Mouse (Mus musculus): ENCODE data around the gene Prkg1.
"Not testable (repeated sequence)": the region's sequence is repeated elsewhere in the genome, so short reads cannot be mapped to it uniquely, and the experiment has no call there.

Gene Prkg1

GRCm38 (mm10) chr19:30623620-30624019, 1141.2 kb downstream of the Prkg1 start:
- DNase-seq (ENCODE audit: low read depth, low spot score): no peak

- no peak for DNase-seq (ENCODE audit: low read depth, low spot score)
Measured at GRCm38 (mm10) chr19:30613150-30613865, 1151.5 kb downstream of the Prkg1 start.

GRCm38 (mm10) chr19:30586366-30586765, 1178.5 kb downstream of the Prkg1 start:
- DNase-seq (ENCODE audit: low read depth, low spot score): no peak

GRCm38 (mm10) chr19:30564516-30564915, 1200.3 kb downstream of the Prkg1 start:
- DNase-seq (ENCODE audit: low read depth, low spot score): no peak

- DNase-seq (ENCODE audit: low read depth, low spot score): no peak
Measured at GRCm38 (mm10) chr19:30563876-30564275, 1201.0 kb downstream of the Prkg1 start.

- DNase-seq (ENCODE audit: low read depth, low spot score): no peak
Measured at GRCm38 (mm10) chr19:30558024-30558423, 1206.8 kb downstream of the Prkg1 start.

- DNase-seq (ENCODE audit: low read depth, low spot score): no peak
Measured at GRCm38 (mm10) chr19:30554467-30554881, 1210.4 kb downstream of the Prkg1 start.

- DNase-seq (ENCODE audit: low read depth, low spot score): no peak
Measured at GRCm38 (mm10) chr19:30553740-30554139, 1211.1 kb downstream of the Prkg1 start.

GRCm38 (mm10) chr19:30552260-30552659, 1212.6 kb downstream of the Prkg1 start:
- DNase-seq (ENCODE audit: low read depth, low spot score): no peak

GRCm38 (mm10) chr19:30549854-30550647, 1214.8 kb downstream of the Prkg1 start:
- DNase-seq (ENCODE audit: low read depth, low spot score): no peak

GRCm38 (mm10) chr19:30549044-30549853, 1215.6 kb downstream of the Prkg1 start, which contains the start of gene Dkk1:
TSS of gene Dkk1 (minus strand) at chr19:30549665.
- DNase-seq (ENCODE audit: low read depth, low spot score): no peak

- DNase-seq (ENCODE audit: low read depth, low spot score): no peak
Measured at GRCm38 (mm10) chr19:30548411-30549043, 1216.3 kb downstream of the Prkg1 start.

- DNase-seq (ENCODE audit: low read depth, low spot score): not testable (repeated sequence)
Measured at GRCm38 (mm10) chr19:30539365-30539941, 1225.4 kb downstream of the Prkg1 start.

GRCm38 (mm10) chr19:30516771-30517170, 1248.1 kb downstream of the Prkg1 start:
- DNase-seq (ENCODE audit: low read depth, low spot score): no peak

Measured in WW6 (cell line).